Mouse (Mus musculus) myocyte (in vitro differentiated cells): ENCODE data around the gene Tmem156. TPM values are rescaled to one million over a fixed set of nuclear protein-coding genes. Genes with fewer than 3 reads are reported as not detected.
"Not testable (repeated sequence)": the region's sequence is repeated elsewhere in the genome, so short reads cannot be mapped to it uniquely, and the experiment has no call there.

Experiments used
- H3K27me3 ChIP-seq: one replicate; pipeline ENCODE4 v1.6.1; 2011; ENCODE audit not compliant: control insufficient read depth, insufficient read depth, insufficient read length
- H3K36me3 ChIP-seq: one replicate; pipeline ENCODE4 v1.6.1; 2011; ENCODE audit not compliant: control insufficient read depth, insufficient read depth
- H3K4me2 ChIP-seq: one replicate; pipeline ENCODE4 v1.6.1; 2011; ENCODE audit warnings: low read depth, control low read depth
- H3K4me3 ChIP-seq: one replicate; pipeline ENCODE4 v1.5.1; 2011; ENCODE audit warnings: mild to moderate bottlenecking, control low read depth, moderate library complexity
- H3K79me2 ChIP-seq: one replicate; pipeline ENCODE4 v1.6.1; 2011; ENCODE audit not compliant: control insufficient read depth, insufficient read depth
- H3ac ChIP-seq: one replicate; pipeline ENCODE4 v1.6.1; 2011; ENCODE audit not compliant: control insufficient read depth, insufficient read length
- CEBPB ChIP-seq: IDR thresholded peaks from 2 replicates; pipeline ENCODE4 v1.6.1; 2011; ENCODE audit warnings: mild to moderate bottlenecking, moderate library complexity; ENCODE audit not compliant: poor library complexity, insufficient read depth, severe bottlenecking
- E2F4 ChIP-seq: IDR thresholded peaks from one replicate; pipeline ENCODE4 v1.6.1; 2011; ENCODE audit warnings: mild to moderate bottlenecking, control low read depth, moderate library complexity; ENCODE audit not compliant: insufficient read depth
- MAX ChIP-seq: IDR thresholded peaks from one replicate; pipeline ENCODE4 v1.6.1; 2011; ENCODE audit warnings: low read depth, mild to moderate bottlenecking, control low read depth
- MYOD1 ChIP-seq, 3 experiments: IDR thresholded peaks; one replicate each; pipeline ENCODE4 v1.6.1; 2011; ENCODE audit warnings: control low read depth in 2 of 3, low read depth in 2 of 3, mild to moderate bottlenecking in 2 of 3, moderate library complexity in 1 of 3; ENCODE audit not compliant: insufficient read length in 2 of 3, control insufficient read depth in 1 of 3
- MYOG ChIP-seq, 3 experiments: IDR thresholded peaks; one replicate each; pipeline ENCODE4 v1.6.1; 2011; ENCODE audit warnings: control low read depth in 2 of 3, low read depth in 2 of 3, mild to moderate bottlenecking in 2 of 3; ENCODE audit not compliant: insufficient read length in 2 of 3, control insufficient read depth in 1 of 3, insufficient read depth in 1 of 3
- POLR2A ChIP-seq: IDR thresholded peaks from one replicate; pipeline ENCODE4 v1.6.1; 2011; ENCODE audit warnings: low read depth, mild to moderate bottlenecking, control low read depth, moderate library complexity; ENCODE audit not compliant: insufficient read length
- POLR2AphosphoS2 ChIP-seq: IDR thresholded peaks from one replicate; pipeline ENCODE4 v1.6.1; 2011; ENCODE audit warnings: low read depth, control low read depth; ENCODE audit not compliant: insufficient read length
- REST ChIP-seq: IDR thresholded peaks from one replicate; pipeline ENCODE4 v1.6.1; 2011; ENCODE audit warnings: mild to moderate bottlenecking, control low read depth, moderate library complexity; ENCODE audit not compliant: insufficient read depth, insufficient read length
- SRF ChIP-seq: IDR thresholded peaks from one replicate; pipeline ENCODE4 v1.6.1; 2011; ENCODE audit warnings: low read depth; ENCODE audit not compliant: control insufficient read depth, insufficient read length
- TCF12 ChIP-seq: IDR thresholded peaks from one replicate; pipeline ENCODE4 v1.6.1; 2011; ENCODE audit warnings: mild to moderate bottlenecking, control low read depth; ENCODE audit not compliant: poor library complexity, insufficient read depth, severe bottlenecking
- TCF3 ChIP-seq: IDR thresholded peaks from one replicate; pipeline ENCODE4 v1.6.1; 2011; ENCODE audit warnings: low read depth, control low read depth; ENCODE audit not compliant: insufficient read length
- USF1 ChIP-seq: IDR thresholded peaks from one replicate; pipeline ENCODE4 v1.6.1; 2011; ENCODE audit warnings: low read depth, mild to moderate bottlenecking, control low read depth, moderate library complexity
- polyA plus RNA-seq: library from polyadenylated mRNA; unstranded; fragments of >200 nt; fragmentation: generic; extraction: Trizol; gene quantifications from one replicate; pipeline ENCODE4 v1.2.1, GENCODE M21; 2012; ENCODE audit warnings: missing spikeins

Gene Tmem156
- polyA plus RNA-seq, 1 experiment, result 0.61 TPM

- no peaks in the 10 kb centered on the region for H3K79me2 ChIP-seq
- H3K4me3 ChIP-seq, result no peak overlapping the region
- no peak overlapping the region for H3ac ChIP-seq
- H3K36me3 ChIP-seq, result peaks cover 15% of the 10 kb centered on the region
- H3K4me2 ChIP-seq, result no peak overlapping the region
- TF ChIP-seq TCF3, result no peak
- TF ChIP-seq SRF, result no peak
- no peak for TF ChIP-seq MYOG (IDR thresholded peaks at IDR 0.05; ENCODE audit: control insufficient read depth in 1 of 3, insufficient read depth in 1 of 3, insufficient read length in 2 of 3, low read depth in 2 of 3)
- no peak for TF ChIP-seq CEBPB
- no peak for TF ChIP-seq USF1
- no peak for TF ChIP-seq REST
- TF ChIP-seq TCF12, result no peak
- no peak for TF ChIP-seq POLR2A
- no peak for TF ChIP-seq POLR2AphosphoS2
- TF ChIP-seq E2F4, result no peak
- TF ChIP-seq MAX, result no peak
- TF ChIP-seq MYOD1 (IDR thresholded peaks at IDR 0.05; ENCODE audit: control insufficient read depth in 1 of 3, insufficient read length in 2 of 3, low read depth in 2 of 3), result no peak
- no peaks in the 10 kb centered on the region for H3K27me3 ChIP-seq
These were observed 27.6 kb upstream of the Tmem156 start for GRCm38 (mm10) chr5:65119495-65119894.

- H3K36me3 ChIP-seq, result peaks cover 15% of the 10 kb centered on the region
- no peak overlapping the region for H3ac ChIP-seq
- no peaks in the 10 kb centered on the region for H3K27me3 ChIP-seq
- H3K4me2 ChIP-seq, result no peak overlapping the region
- TF ChIP-seq MAX, result no peak
- TF ChIP-seq POLR2A, result no peak
- no peak for TF ChIP-seq SRF
- TF ChIP-seq CEBPB, result no peak
- TF ChIP-seq TCF3, result no peak
- no peak for TF ChIP-seq E2F4
- TF ChIP-seq MYOG (IDR thresholded peaks at IDR 0.05; ENCODE audit: control insufficient read depth in 1 of 3, insufficient read depth in 1 of 3, insufficient read length in 2 of 3, low read depth in 2 of 3), result no peak
- TF ChIP-seq TCF12, result no peak
- TF ChIP-seq MYOD1 (IDR thresholded peaks at IDR 0.05; ENCODE audit: control insufficient read depth in 1 of 3, insufficient read length in 2 of 3, low read depth in 2 of 3), result no peak
- TF ChIP-seq USF1, result no peak
- H3K79me2 ChIP-seq, result no peaks in the 10 kb centered on the region
- H3K4me3 ChIP-seq, result no peak overlapping the region
These were observed 24.9 kb upstream of the Tmem156 start for GRCm38 (mm10) chr5:65116789-65117188.

- H3ac ChIP-seq, result no peak overlapping the region
- no peaks in the 10 kb centered on the region for H3K27me3 ChIP-seq
- no peak overlapping the region for H3K4me2 ChIP-seq
- no peak overlapping the region for H3K4me3 ChIP-seq
- no peaks in the 10 kb centered on the region for H3K79me2 ChIP-seq
- TF ChIP-seq POLR2AphosphoS2 (no peak), MYOG (IDR thresholded peaks at IDR 0.05; ENCODE audit: control insufficient read depth in 1 of 3, insufficient read depth in 1 of 3, insufficient read length in 2 of 3, low read depth in 2 of 3) (no peak), MAX (no peak), POLR2A (no peak), CEBPB (no peak), SRF (no peak), MYOD1 (IDR thresholded peaks at IDR 0.05; ENCODE audit: control insufficient read depth in 1 of 3, insufficient read length in 2 of 3, low read depth in 2 of 3) (no peak), TCF12 (no peak), TCF3 (no peak), REST (no peak), USF1 (no peak), E2F4 (no peak)
- peaks cover 15% of the 10 kb centered on the region for H3K36me3 ChIP-seq
These were observed 21.4 kb upstream of the Tmem156 start for GRCm38 (mm10) chr5:65113323-65113722.

GRCm38 (mm10) chr5:65112225-65112624 lies 20.3 kb upstream of the Tmem156 start:
- not testable (repeated sequence) for H3K27me3 ChIP-seq, H3K79me2 ChIP-seq, H3ac ChIP-seq, H3K4me3 ChIP-seq, H3K4me2 ChIP-seq
- peaks cover 15% of the 10 kb centered on the region for H3K36me3 ChIP-seq

GRCm38 (mm10) chr5:65107773-65108432 lies 16.0 kb upstream of the Tmem156 start:
- H3ac ChIP-seq, result peak overlapping the region; percentile 66
- TF ChIP-seq POLR2AphosphoS2 (no peak), E2F4 (no peak), USF1 (no peak), POLR2A (no peak), REST (no peak), CEBPB (no peak), MAX (no peak), TCF3 (no peak), MYOD1 (IDR thresholded peaks at IDR 0.05; ENCODE audit: control insufficient read depth in 1 of 3, insufficient read length in 2 of 3, low read depth in 2 of 3) (no peak), MYOG (IDR thresholded peaks at IDR 0.05; ENCODE audit: control insufficient read depth in 1 of 3, insufficient read depth in 1 of 3, insufficient read length in 2 of 3, low read depth in 2 of 3) (no peak), TCF12 (no peak), SRF (no peak)
- peak overlapping the region; percentile 35 for H3K4me3 ChIP-seq
- peak overlapping the region; percentile 54 for H3K4me2 ChIP-seq
- H3K79me2 ChIP-seq, result no peaks in the 10 kb centered on the region
- no peaks in the 10 kb centered on the region for H3K27me3 ChIP-seq
- H3K36me3 ChIP-seq, result no peaks in the 10 kb centered on the region
